Mouse (Mus musculus) forebrain, embryonic 12.5 days (tissue): Measurements from ENCODE around the gene Mef2d. TPM values are rescaled to one million over a fixed set of nuclear protein-coding genes. Genes with fewer than 3 reads are reported as not detected.

Experiments
- ATAC-seq: fragments of 200-750 bp; cut with Nextera tagmentation; 2 replicates; pipeline ENCODE4 v1.8.0; 2017; ENCODE audit warnings: moderate TSS enrichment; ENCODE audit not compliant: low FRiP score
- H3K27ac ChIP-seq: fragments of 300-500 bp; sonication (generic); 2 replicates; pipeline ENCODE4 v1.5.1; 2016; ENCODE audit warnings: mild to moderate bottlenecking
- H3K27me3 ChIP-seq: fragments of 300-500 bp; sonication (generic); 2 replicates; pipeline ENCODE4 v1.6.1; 2016; ENCODE audit warnings: mild to moderate bottlenecking
- H3K36me3 ChIP-seq: fragments of 300-500 bp; sonication (generic); replicated peaks from 2 replicates; pipeline ENCODE4 v1.6.1; 2016; ENCODE audit warnings: mild to moderate bottlenecking
- H3K4me1 ChIP-seq: fragments of 300-500 bp; sonication (generic); 2 replicates; pipeline ENCODE4 v1.6.1; 2016
- H3K4me2 ChIP-seq: fragments of 300-500 bp; sonication (generic); 2 replicates; pipeline ENCODE4 v1.6.1; 2016; ENCODE audit warnings: mild to moderate bottlenecking, moderate library complexity
- H3K4me3 ChIP-seq: fragments of 300-500 bp; sonication (generic); replicated peaks from 2 replicates; pipeline ENCODE4 v1.5.1; 2016; ENCODE audit warnings: mild to moderate bottlenecking
- H3K9ac ChIP-seq: fragments of 300-500 bp; sonication (generic); 2 replicates; pipeline ENCODE4 v1.6.1; 2016; ENCODE audit warnings: mild to moderate bottlenecking
- H3K9me3 ChIP-seq: fragments of 300-500 bp; sonication (generic); 2 replicates; pipeline ENCODE4 v1.6.1; 2016
- WGBS: fragments of 180-500 bp; shearing (Covaris S2); methylation state at CpG from one replicate; pipeline ENCODE4 v1.1.7; 2016; 5-methylcytosine and 5-hydroxymethylcytosine counted together
- polyA plus RNA-seq: library from polyadenylated mRNA; unstranded; fragments of >200 nt; fragmentation: Nextera tagmentation; extraction: Ambion mirVana; gene quantifications from 2 replicates; pipeline ENCODE4 v1.2.1, GENCODE M21; 2016

Mef2d gene
- polyA plus RNA-seq, 1 experiment from 2014 or later = 17.7 TPM

DNA sequence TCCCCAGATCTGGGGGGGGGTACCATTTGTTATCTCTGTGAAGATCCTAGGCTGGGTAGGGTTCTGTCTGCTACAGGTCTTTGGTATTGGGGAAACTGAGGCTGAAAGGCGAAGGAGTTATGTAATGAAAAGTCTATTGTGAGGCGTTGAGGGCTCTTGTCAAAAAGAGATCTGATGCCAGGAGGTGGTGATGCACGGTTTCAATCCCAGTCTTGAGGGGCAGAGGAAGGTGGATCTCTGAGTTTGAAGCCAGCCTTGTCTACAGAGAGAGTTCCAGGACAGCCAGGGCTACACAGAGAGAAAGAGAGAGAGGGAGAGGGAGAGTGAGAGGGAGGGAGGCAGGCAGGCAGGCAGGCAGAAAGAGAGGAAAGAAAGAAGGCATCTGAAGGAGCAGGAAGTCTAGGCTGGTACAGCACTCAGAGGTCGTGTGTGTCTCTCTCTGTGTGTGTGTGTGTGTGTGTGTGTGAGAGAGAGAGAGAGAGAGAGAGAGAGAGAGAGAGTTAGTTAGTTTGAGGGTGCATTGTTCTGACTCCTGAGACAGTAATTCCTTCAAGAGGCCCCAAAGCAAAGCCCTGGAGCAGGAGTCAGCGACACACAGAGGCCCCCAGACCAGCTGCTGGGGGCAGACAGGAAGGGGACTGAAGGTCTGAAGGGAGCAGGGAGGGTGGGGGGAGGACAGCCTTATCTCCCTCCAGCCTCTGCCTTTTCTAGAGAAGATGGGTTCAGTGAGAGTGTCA is 4.4 kb downstream of the Mef2d start:
- 0 out of 2 replicates have a peak overlapping the region, but pooled peaks have one; percentile 2 for H3K4me2 ChIP-seq
- 0 out of 2 replicates have a peak overlapping the region, but pooled peaks have one; percentile 26 for H3K27ac ChIP-seq
- H3K4me1 ChIP-seq = peaks cover 87% of the 10 kb centered on the region

DNA sequence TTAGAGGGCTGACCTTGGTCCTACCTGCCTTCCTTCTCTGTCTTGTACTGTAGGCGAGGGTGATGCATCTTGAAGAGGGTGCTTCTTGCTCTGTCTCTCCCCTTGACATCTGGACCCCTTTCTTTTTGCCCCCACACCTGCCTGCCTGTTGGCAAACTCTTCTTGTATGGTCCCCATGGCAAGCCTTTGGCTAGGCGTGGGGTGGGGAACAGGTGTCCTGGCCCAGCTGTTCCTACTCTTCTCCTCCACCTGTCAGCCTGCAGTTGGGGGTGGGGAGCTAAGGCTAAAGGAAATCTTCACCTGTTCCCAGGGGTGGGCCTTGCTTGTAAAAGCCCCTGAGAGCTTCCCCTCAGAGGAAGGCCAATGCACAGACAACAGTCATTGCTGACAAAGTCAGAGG is 5.3 kb downstream of the Mef2d start:
- Histone ChIP-seq H3K27ac (no peak overlapping the region), H3K4me3 (no peak overlapping the region), H3K9ac (no peak overlapping the region), H3K36me3 (no peaks in the 10 kb centered on the region), H3K4me1 (peaks cover 93% of the 10 kb centered on the region), H3K27me3 (no peaks in the 10 kb centered on the region), H3K9me3 (no peaks in the 10 kb centered on the region), H3K4me2 (no peak overlapping the region)
- WGBS = 81% methylated on average over 2 of the region's 2 CpGs
- ATAC-seq = no peak

More for the DNA sequence above, 4.4 kb downstream of the Mef2d start:
- no peaks in the 10 kb centered on the region for H3K27me3 ChIP-seq
- H3K9me3 ChIP-seq = no peaks in the 10 kb centered on the region
- ATAC-seq = no peak
- WGBS = 39% methylated on average over 5 of the region's 5 CpGs
- H3K9ac ChIP-seq = peak overlapping the region; percentile 38
- no peaks in the 10 kb centered on the region for H3K36me3 ChIP-seq
- H3K4me3 ChIP-seq = no peak overlapping the region

DNA sequence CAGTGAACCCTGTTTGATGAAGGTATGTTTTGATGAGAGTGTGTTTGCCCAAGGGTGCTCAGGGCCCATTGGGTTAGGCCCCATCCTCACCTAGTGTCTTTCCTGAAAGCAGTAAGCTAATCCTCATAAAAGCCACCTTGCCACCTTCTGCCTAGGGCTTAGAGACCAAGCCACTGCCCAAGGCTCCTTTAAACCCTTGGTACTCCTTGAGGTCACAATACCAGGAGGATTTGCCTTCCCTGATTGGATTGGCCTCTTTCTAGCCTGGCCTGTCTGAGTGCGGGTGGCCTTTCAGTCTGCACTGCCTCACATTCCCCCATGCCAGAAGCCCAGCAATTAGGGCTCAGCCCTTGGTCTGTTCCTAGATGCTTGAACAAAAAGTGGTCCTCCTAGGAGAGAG is 5.7 kb downstream of the Mef2d start:
- Histone ChIP-seq H3K4me1 (peaks cover 98% of the 10 kb centered on the region), H3K4me2 (no peak overlapping the region), H3K36me3 (no peaks in the 10 kb centered on the region), H3K4me3 (no peak overlapping the region), H3K27me3 (no peaks in the 10 kb centered on the region), H3K9ac (no peak overlapping the region), H3K27ac (no peak overlapping the region), H3K9me3 (no peaks in the 10 kb centered on the region)
- no peak for ATAC-seq
- WGBS = 90% methylated on average over 1 of the region's 1 CpGs

DNA sequence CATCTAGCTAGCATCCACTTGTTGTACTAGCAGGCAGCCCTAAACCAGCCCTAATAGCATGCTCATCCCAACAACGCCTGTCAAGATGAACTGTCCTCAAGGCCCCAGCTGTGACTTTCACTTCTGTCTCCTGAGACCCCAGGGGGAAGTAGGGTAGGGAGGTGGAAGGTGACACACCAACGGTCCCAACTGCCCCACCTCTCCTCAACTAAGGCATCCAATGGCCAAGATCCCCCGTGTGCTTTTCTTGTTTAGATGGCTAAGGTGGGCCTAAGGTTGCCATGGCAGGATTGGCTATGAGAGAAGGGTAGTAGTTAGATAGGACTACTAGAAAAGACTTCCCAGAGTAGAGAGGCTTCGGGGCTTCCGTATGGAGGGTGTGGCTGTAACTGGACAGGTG is 6.2 kb downstream of the Mef2d start:
- peaks cover 98% of the 10 kb centered on the region for H3K4me1 ChIP-seq
- 91% methylated on average over 5 of the region's 5 CpGs for WGBS
- H3K27me3 ChIP-seq = no peaks in the 10 kb centered on the region
- no peak for ATAC-seq
- H3K9me3 ChIP-seq = no peaks in the 10 kb centered on the region
- H3K9ac ChIP-seq = 0 out of 2 replicates have a peak overlapping the region, but pooled peaks have one; percentile 18
- no peak overlapping the region for H3K4me2 ChIP-seq
- H3K36me3 ChIP-seq = no peaks in the 10 kb centered on the region
- H3K27ac ChIP-seq = no peak overlapping the region
- no peak overlapping the region for H3K4me3 ChIP-seq

DNA sequence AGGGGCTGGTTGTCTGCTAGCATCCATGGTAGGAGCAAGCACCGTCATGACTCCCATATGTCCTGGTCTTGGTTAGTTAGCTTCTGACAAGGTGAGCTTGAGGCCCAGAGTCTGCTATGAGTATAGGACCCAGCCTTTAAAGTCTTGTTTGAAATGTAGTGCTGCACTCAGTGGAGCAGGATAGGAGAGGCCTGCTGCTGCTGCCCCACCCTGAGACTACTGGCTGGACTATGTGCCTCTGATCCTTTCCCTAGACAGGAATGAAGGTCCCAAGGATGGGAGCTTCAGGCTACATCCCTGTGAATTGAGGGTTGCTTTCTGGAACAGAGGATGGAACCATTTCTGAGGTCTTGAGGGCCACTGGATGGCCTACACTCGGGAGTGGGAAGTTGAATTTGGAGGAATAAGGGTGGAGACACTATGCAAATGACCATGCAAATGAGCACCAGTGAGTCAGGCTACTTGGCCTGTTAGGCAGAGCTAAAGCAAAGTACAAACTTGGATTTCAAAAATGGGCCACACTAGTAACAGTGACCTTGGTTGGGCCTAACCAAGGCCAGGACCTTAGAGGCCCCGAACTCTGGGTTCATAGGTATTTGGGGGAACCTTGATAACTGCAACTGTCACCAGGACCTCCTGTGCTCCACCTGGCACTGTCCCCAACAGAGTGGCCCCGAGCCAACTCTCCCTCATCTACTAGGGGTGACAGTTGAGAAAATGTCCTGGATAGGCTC is 6.8 kb downstream of the Mef2d start:
- Histone ChIP-seq H3K36me3 (no peaks in the 10 kb centered on the region), H3K4me2 (peak overlapping the region; percentile 41), H3K9ac (peak overlapping the region; percentile 21; the same call in 1 of the 2 replicates), H3K27me3 (no peaks in the 10 kb centered on the region), H3K27ac (peak overlapping the region; percentile 94), H3K4me1 (peaks cover 92% of the 10 kb centered on the region), H3K9me3 (no peaks in the 10 kb centered on the region), H3K4me3 (no peak overlapping the region)
- 71% methylated on average over 4 of the region's 4 CpGs for WGBS
- no peak for ATAC-seq

DNA sequence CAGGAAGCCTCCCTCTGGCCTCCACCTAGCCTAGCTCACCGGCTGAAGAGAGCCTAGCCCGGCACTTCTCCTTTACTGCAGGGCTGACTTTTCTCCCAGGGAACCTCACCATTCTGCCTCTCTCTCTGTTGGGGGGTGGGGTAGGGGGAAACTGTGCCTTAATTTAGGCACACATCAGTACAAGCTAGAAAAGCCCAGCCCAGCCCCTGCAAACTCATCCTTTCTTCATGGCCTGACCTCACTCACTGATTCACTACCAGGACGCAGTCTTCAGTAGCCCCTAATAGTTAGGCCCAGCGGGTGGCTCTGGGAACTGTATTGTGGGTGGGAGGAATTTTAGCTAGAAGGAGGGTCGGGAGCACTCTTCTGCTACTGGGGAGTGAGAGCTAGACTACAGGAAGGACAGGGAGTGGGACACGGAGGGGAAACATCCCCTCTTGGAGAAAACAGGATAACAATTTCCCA is 7.4 kb downstream of the Mef2d start:
- 11% methylated on average over 6 of the region's 6 CpGs for WGBS
- no peaks in the 10 kb centered on the region for H3K36me3 ChIP-seq
- no peak overlapping the region; the same call in 1 of the 2 replicates for H3K4me3 ChIP-seq
- H3K27ac ChIP-seq = peak overlapping the region; percentile 94
- H3K9me3 ChIP-seq = no peaks in the 10 kb centered on the region
- peak overlapping the region; percentile 41 for H3K4me2 ChIP-seq
- ATAC-seq = no peak
- H3K9ac ChIP-seq = peak overlapping the region; percentile 21; the same call in 1 of the 2 replicates
- H3K4me1 ChIP-seq = peaks cover 86% of the 10 kb centered on the region
- H3K27me3 ChIP-seq = no peaks in the 10 kb centered on the region

DNA sequence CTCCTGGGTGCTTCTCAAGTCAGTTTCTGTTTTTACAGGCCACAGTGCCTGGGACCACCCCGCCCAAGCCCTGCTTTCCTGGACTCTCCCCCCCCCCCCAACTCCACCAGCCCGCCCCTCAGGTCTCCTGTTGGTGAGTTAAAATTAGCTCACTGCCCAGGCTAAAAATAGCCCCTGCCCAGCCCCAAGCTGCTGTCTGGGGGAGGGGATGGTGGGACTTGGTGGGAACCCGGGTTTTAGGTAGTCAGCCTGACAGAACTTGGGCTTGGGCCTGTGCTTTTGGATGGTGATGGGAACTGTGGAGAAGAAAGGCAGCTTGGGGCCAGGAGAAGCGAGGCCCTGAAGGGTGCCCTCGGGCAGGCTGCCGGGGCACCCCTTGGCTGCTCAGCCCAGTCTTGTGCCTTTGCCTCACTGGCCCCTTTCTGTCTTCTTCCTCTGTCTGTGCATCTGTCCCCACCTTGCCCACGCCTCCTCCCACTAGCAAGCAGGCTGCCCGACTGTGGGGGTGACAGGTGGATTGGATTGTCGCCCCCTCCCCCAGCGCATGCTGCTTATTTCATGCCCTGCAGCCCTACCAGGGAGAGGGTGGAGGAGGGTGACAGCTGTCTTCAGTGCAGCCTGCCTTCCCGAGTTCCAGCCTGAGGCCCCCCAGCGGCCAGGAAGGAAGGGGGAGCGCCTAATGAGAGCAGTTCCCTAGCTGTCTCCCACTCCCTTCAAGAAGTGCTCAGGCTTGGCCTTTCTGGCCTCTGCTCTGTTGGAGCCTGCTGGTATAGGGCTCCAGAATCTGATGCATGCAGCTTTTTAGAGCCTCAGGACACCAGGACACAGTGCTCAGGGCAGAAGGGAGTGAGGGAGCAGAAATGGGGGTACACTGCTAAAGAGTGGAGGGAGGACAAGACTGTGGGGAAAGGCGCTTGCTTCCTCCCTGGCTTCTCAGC is 8.2 kb downstream of the Mef2d start:
- Histone ChIP-seq H3K9me3 (no peaks in the 10 kb centered on the region), H3K4me2 (peak overlapping the region; percentile 41), H3K9ac (peak overlapping the region; percentile 30), H3K27me3 (no peaks in the 10 kb centered on the region), H3K4me3 (peak overlapping the region; percentile 9; the same call in 1 of the 2 replicates), H3K36me3 (no peaks in the 10 kb centered on the region), H3K4me1 (peaks cover 78% of the 10 kb centered on the region), H3K27ac (peak overlapping the region; percentile 94)
- peak; percentile 57 for ATAC-seq
- WGBS = 12% methylated on average over 14 of the region's 14 CpGs

DNA sequence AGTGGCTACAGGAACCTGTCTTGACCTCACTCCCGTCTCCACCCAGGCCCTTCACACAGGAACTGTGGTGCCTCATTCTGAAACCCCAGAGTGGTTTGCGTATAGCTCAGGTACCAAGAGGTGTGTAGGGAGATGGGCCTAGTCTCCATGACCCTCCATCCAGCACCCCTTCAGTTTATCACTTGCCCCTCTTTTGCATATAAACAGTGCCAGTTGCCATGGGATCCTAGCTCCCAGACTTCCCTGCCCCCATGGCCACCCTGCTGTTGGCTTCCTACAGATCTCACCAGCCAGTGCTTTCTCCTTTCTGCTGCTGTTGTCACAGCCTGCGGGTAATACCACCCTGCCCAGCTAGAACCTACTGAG is 8.8 kb downstream of the Mef2d start:
- Histone ChIP-seq H3K4me2 (peak overlapping the region; percentile 41), H3K27me3 (no peaks in the 10 kb centered on the region), H3K4me3 (0 out of 2 replicates have a peak overlapping the region, but pooled peaks have one; percentile 9), H3K27ac (peak overlapping the region; percentile 94), H3K9me3 (no peaks in the 10 kb centered on the region), H3K9ac (peak overlapping the region; percentile 30; the same call in 1 of the 2 replicates), H3K36me3 (peaks cover 1% of the 10 kb centered on the region; the same call in 1 of the 2 replicates), H3K4me1 (peaks cover 72% of the 10 kb centered on the region)
- no peak for ATAC-seq
- WGBS = 51% methylated on average over 3 of the region's 3 CpGs

DNA sequence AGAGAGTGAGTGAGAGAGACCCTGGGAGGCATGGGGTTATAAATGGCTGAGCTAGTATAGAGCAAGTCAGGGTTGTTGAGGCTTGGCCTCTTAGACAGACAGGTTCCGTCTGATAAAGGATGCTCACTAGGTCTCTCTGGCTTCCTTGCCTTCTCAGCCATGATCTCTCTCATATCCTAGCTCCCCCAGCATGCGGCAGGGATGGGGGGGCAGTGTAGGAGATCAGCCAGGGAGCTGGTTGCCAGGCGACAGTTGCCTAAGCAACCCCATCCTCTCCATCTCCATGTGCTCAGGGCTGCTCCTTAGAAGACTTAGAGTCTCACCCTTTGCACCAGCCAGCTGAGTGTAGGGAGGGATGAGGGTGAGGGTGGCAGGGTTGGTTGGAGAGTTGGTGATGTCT is 9.9 kb downstream of the Mef2d start:
- peak overlapping the region; percentile 34 for H3K4me2 ChIP-seq
- WGBS = 31% methylated on average over 3 of the region's 3 CpGs
- H3K4me1 ChIP-seq = peaks cover 61% of the 10 kb centered on the region
- peak overlapping the region; percentile 94 for H3K27ac ChIP-seq
- H3K36me3 ChIP-seq = peaks cover 12% of the 10 kb centered on the region
- H3K4me3 ChIP-seq = no peak overlapping the region
- H3K9ac ChIP-seq = peak overlapping the region; percentile 26; the same call in 1 of the 2 replicates
- H3K27me3 ChIP-seq = no peaks in the 10 kb centered on the region
- ATAC-seq = peak; percentile 88
- H3K9me3 ChIP-seq = no peaks in the 10 kb centered on the region

DNA sequence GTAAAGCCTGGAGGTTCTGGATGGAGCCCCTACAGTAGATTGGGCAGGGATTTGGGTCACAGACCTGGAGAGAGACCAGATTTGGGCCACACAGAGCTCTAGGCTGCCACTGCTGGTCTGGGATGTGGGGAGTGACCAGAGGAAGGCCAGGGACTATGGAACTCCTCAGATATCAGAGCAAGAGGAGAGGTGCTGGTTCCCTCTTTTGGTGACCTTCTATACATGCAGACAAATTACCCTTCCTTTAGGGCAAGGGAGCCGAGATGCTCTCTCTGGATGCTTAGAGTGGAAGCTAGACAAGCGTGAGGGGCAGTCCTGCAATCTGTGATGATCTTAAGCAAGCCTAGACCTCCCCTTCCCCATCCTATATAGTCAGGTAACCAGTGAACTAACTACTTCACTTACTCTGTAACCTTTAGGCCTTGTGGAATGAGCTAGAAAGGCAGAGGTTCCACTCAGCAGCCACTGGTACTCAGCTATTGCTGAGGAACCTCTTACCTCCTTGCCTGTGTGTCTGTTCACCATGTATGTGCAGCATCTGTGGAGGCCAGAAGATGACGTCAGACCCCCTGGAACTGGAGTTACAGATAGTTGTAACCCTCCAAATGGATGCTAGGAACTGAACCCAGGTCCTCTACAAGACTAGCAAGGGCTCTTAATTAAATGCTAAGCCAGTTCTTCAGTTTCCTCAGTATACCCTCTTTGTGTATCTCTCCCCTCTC is 11.3 kb downstream of the Mef2d start:
- 87% methylated on average over 3 of the region's 3 CpGs for WGBS
- Histone ChIP-seq H3K9me3 (no peaks in the 10 kb centered on the region), H3K4me3 (no peak overlapping the region), H3K4me2 (no peak overlapping the region), H3K27me3 (no peaks in the 10 kb centered on the region), H3K36me3 (peaks cover 20% of the 10 kb centered on the region), H3K9ac (no peak overlapping the region), H3K27ac (peak overlapping the region; percentile 94; the same call in 1 of the 2 replicates), H3K4me1 (peaks cover 57% of the 10 kb centered on the region)
- ATAC-seq = no peak

DNA sequence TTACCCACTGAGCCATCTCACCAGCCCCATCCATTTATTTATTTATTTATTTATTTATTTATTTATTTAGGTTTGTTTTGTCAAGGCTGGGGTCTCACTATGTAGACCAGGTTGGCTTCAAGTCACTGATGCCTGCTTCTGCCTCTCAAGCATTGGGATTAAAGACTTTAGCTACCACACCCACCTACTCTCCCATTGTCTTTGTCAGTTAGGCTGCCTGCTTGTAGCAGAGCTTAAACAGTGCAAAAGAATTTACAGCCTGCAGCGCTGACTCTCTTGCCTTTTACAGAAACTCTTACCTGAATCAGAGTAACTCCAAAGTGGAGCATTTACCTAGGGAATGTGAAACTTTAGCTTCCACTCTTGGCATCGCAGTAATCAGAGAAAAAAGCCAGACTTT is 12.1 kb downstream of the Mef2d start:
- H3K9ac ChIP-seq = no peak overlapping the region
- peaks cover 49% of the 10 kb centered on the region for H3K4me1 ChIP-seq
- 72% methylated on average over 2 of the region's 2 CpGs for WGBS
- H3K9me3 ChIP-seq = no peaks in the 10 kb centered on the region
- H3K27ac ChIP-seq = no peak overlapping the region
- H3K27me3 ChIP-seq = no peaks in the 10 kb centered on the region
- no peak overlapping the region for H3K4me3 ChIP-seq
- no peak overlapping the region for H3K4me2 ChIP-seq
- H3K36me3 ChIP-seq = peaks cover 28% of the 10 kb centered on the region
- no peak for ATAC-seq
